Mouse (Mus musculus) myocyte (in vitro differentiated cells): ENCODE measurements around the gene Olfr1054. TPM values are rescaled to one million over a fixed set of nuclear protein-coding genes. Genes with fewer than 3 reads are reported as not detected.

Experiments used
- H3K27me3 ChIP-seq: one replicate; pipeline ENCODE4 v1.6.1; 2011; ENCODE audit not compliant: control insufficient read depth, insufficient read depth, insufficient read length
- H3K36me3 ChIP-seq: one replicate; pipeline ENCODE4 v1.6.1; 2011; ENCODE audit not compliant: control insufficient read depth, insufficient read depth
- H3K4me2 ChIP-seq: one replicate; pipeline ENCODE4 v1.6.1; 2011; ENCODE audit warnings: low read depth, control low read depth
- H3K4me3 ChIP-seq: one replicate; pipeline ENCODE4 v1.5.1; 2011; ENCODE audit warnings: mild to moderate bottlenecking, control low read depth, moderate library complexity
- H3K79me2 ChIP-seq: one replicate; pipeline ENCODE4 v1.6.1; 2011; ENCODE audit not compliant: control insufficient read depth, insufficient read depth
- H3ac ChIP-seq: one replicate; pipeline ENCODE4 v1.6.1; 2011; ENCODE audit not compliant: control insufficient read depth, insufficient read length
- CEBPB ChIP-seq: IDR thresholded peaks from 2 replicates; pipeline ENCODE4 v1.6.1; 2011; ENCODE audit warnings: mild to moderate bottlenecking, moderate library complexity; ENCODE audit not compliant: poor library complexity, insufficient read depth, severe bottlenecking
- E2F4 ChIP-seq: IDR thresholded peaks from one replicate; pipeline ENCODE4 v1.6.1; 2011; ENCODE audit warnings: mild to moderate bottlenecking, control low read depth, moderate library complexity; ENCODE audit not compliant: insufficient read depth
- MAX ChIP-seq: IDR thresholded peaks from one replicate; pipeline ENCODE4 v1.6.1; 2011; ENCODE audit warnings: low read depth, mild to moderate bottlenecking, control low read depth
- MYOD1 ChIP-seq, 3 experiments: IDR thresholded peaks; one replicate each; pipeline ENCODE4 v1.6.1; 2011; ENCODE audit warnings: control low read depth in 2 of 3, low read depth in 2 of 3, mild to moderate bottlenecking in 2 of 3, moderate library complexity in 1 of 3; ENCODE audit not compliant: insufficient read length in 2 of 3, control insufficient read depth in 1 of 3
- MYOG ChIP-seq, 3 experiments: IDR thresholded peaks; one replicate each; pipeline ENCODE4 v1.6.1; 2011; ENCODE audit warnings: control low read depth in 2 of 3, low read depth in 2 of 3, mild to moderate bottlenecking in 2 of 3; ENCODE audit not compliant: insufficient read length in 2 of 3, control insufficient read depth in 1 of 3, insufficient read depth in 1 of 3
- POLR2A ChIP-seq: IDR thresholded peaks from one replicate; pipeline ENCODE4 v1.6.1; 2011; ENCODE audit warnings: low read depth, mild to moderate bottlenecking, control low read depth, moderate library complexity; ENCODE audit not compliant: insufficient read length
- POLR2AphosphoS2 ChIP-seq: IDR thresholded peaks from one replicate; pipeline ENCODE4 v1.6.1; 2011; ENCODE audit warnings: low read depth, control low read depth; ENCODE audit not compliant: insufficient read length
- REST ChIP-seq: IDR thresholded peaks from one replicate; pipeline ENCODE4 v1.6.1; 2011; ENCODE audit warnings: mild to moderate bottlenecking, control low read depth, moderate library complexity; ENCODE audit not compliant: insufficient read depth, insufficient read length
- SRF ChIP-seq: IDR thresholded peaks from one replicate; pipeline ENCODE4 v1.6.1; 2011; ENCODE audit warnings: low read depth; ENCODE audit not compliant: control insufficient read depth, insufficient read length
- TCF12 ChIP-seq: IDR thresholded peaks from one replicate; pipeline ENCODE4 v1.6.1; 2011; ENCODE audit warnings: mild to moderate bottlenecking, control low read depth; ENCODE audit not compliant: poor library complexity, insufficient read depth, severe bottlenecking
- TCF3 ChIP-seq: IDR thresholded peaks from one replicate; pipeline ENCODE4 v1.6.1; 2011; ENCODE audit warnings: low read depth, control low read depth; ENCODE audit not compliant: insufficient read length
- USF1 ChIP-seq: IDR thresholded peaks from one replicate; pipeline ENCODE4 v1.6.1; 2011; ENCODE audit warnings: low read depth, mild to moderate bottlenecking, control low read depth, moderate library complexity
- polyA plus RNA-seq: library from polyadenylated mRNA; unstranded; fragments of >200 nt; fragmentation: generic; extraction: Trizol; gene quantifications from one replicate; pipeline ENCODE4 v1.2.1, GENCODE M21; 2012; ENCODE audit warnings: missing spikeins

Gene Olfr1054
- polyA plus RNA-seq, 1 experiment, result not detected

- Histone ChIP-seq H3K4me3 (no peak within 1 kb of the TSS), H3K36me3 (no peaks in the 10 kb centered on the region), H3ac (no peak within 1 kb of the TSS), H3K79me2 (no peaks in the 10 kb centered on the region), H3K4me2 (no peak within 1 kb of the TSS), H3K27me3 (no peaks in the 10 kb centered on the region)
- TF ChIP-seq E2F4, result no peak
- TF ChIP-seq REST, result no peak
- no peak for TF ChIP-seq POLR2AphosphoS2
- no peak for TF ChIP-seq MAX
- TF ChIP-seq TCF3, result no peak
- no peak for TF ChIP-seq TCF12
- TF ChIP-seq POLR2A, result no peak
- no peak for TF ChIP-seq SRF
- TF ChIP-seq MYOG (IDR thresholded peaks at IDR 0.05; ENCODE audit: control insufficient read depth in 1 of 3, insufficient read depth in 1 of 3, insufficient read length in 2 of 3, low read depth in 2 of 3), result no peak
- no peak for TF ChIP-seq CEBPB
- no peak for TF ChIP-seq MYOD1 (IDR thresholded peaks at IDR 0.05; ENCODE audit: control insufficient read depth in 1 of 3, insufficient read length in 2 of 3, low read depth in 2 of 3)
- no peak for TF ChIP-seq USF1
These were observed 20.0 kb downstream of the Olfr1054 start, which contains the start of gene Olfr1053 for GRCm38 (mm10) chr2:86315184-86315583. Gene Olfr1053 (minus strand): TSS chr2:86315284.

GRCm38 (mm10) chr2:86292155-86292554, 43.1 kb downstream of the Olfr1054 start, which contains the start of gene Olfr1052:
Gene Olfr1052 (plus strand): TSS chr2:86292455.
- TF ChIP-seq SRF (no peak), MAX (no peak), REST (no peak), MYOD1 (IDR thresholded peaks at IDR 0.05; ENCODE audit: control insufficient read depth in 1 of 3, insufficient read length in 2 of 3, low read depth in 2 of 3) (no peak), POLR2AphosphoS2 (no peak)
- H3K36me3 ChIP-seq, result no peaks in the 10 kb centered on the region
- no peaks in the 10 kb centered on the region for H3K79me2 ChIP-seq
- no peak within 1 kb of the TSS for H3ac ChIP-seq
- no peak within 1 kb of the TSS for H3K4me3 ChIP-seq
- no peaks in the 10 kb centered on the region for H3K27me3 ChIP-seq
- no peak within 1 kb of the TSS for H3K4me2 ChIP-seq

Other genes starting within 250 kb of the Olfr1054 start
- gene Olfr1037, start 248.0 kb downstream of the Olfr1054 start, polyA plus RNA-seq, result not detected
- gene Olfr1039, start 199.5 kb downstream of the Olfr1054 start, polyA plus RNA-seq, result not detected
- gene Olfr1040, start 188.7 kb downstream of the Olfr1054 start, polyA plus RNA-seq, result not detected
- not detected for gene Olfr1042, start 173.6 kb downstream of the Olfr1054 start, polyA plus RNA-seq
- not detected for gene Olfr1043, start 167.9 kb downstream of the Olfr1054 start, polyA plus RNA-seq
- gene Olfr1044, start 157.6 kb downstream of the Olfr1054 start, polyA plus RNA-seq, result not detected
- not detected for gene Olfr52, start 149.8 kb downstream of the Olfr1054 start, polyA plus RNA-seq
- not detected for gene Olfr1045, start 132.4 kb downstream of the Olfr1054 start, polyA plus RNA-seq
- not detected for gene Olfr1046, start 116.1 kb downstream of the Olfr1054 start, polyA plus RNA-seq
- not detected for gene Olfr1047, start 104.0 kb downstream of the Olfr1054 start, polyA plus RNA-seq
- not detected for gene Olfr1048, start 95.1 kb downstream of the Olfr1054 start, polyA plus RNA-seq
- not detected for gene Olfr1049, start 77.1 kb downstream of the Olfr1054 start, polyA plus RNA-seq
- not detected for gene Olfr1051, start 56.3 kb downstream of the Olfr1054 start, polyA plus RNA-seq
- not detected for gene Olfr1052, start 43.0 kb downstream of the Olfr1054 start, polyA plus RNA-seq
- not detected for gene Olfr1053, start 20.1 kb downstream of the Olfr1054 start, polyA plus RNA-seq
- not detected for gene Olfr1055, start 14.9 kb upstream of the Olfr1054 start, polyA plus RNA-seq
- gene Olfr1056, start 27.0 kb upstream of the Olfr1054 start, polyA plus RNA-seq, result not detected
- gene Olfr1057, start 43.0 kb upstream of the Olfr1054 start, polyA plus RNA-seq, result not detected
- gene Olfr1058, start 53.1 kb upstream of the Olfr1054 start, polyA plus RNA-seq, result not detected
- not detected for gene Olfr1061, start 78.6 kb upstream of the Olfr1054 start, polyA plus RNA-seq
- not detected for gene Olfr1062, start 91.3 kb upstream of the Olfr1054 start, polyA plus RNA-seq
- gene Olfr1065, start 115.2 kb upstream of the Olfr1054 start, polyA plus RNA-seq, result not detected
- not detected for gene Olfr1066, start 120.8 kb upstream of the Olfr1054 start, polyA plus RNA-seq
- not detected for gene Olfr228, start 152.0 kb upstream of the Olfr1054 start, polyA plus RNA-seq
- not detected for gene Olfr1076, start 173.0 kb upstream of the Olfr1054 start, polyA plus RNA-seq
- gene Olfr1079, start 207.0 kb upstream of the Olfr1054 start, polyA plus RNA-seq, result not detected
- gene Olfr1080, start 222.8 kb upstream of the Olfr1054 start, polyA plus RNA-seq, result not detected